Comparison of ENCODE assay signal across 22 mouse cellular contexts in the genomic region with DNA sequence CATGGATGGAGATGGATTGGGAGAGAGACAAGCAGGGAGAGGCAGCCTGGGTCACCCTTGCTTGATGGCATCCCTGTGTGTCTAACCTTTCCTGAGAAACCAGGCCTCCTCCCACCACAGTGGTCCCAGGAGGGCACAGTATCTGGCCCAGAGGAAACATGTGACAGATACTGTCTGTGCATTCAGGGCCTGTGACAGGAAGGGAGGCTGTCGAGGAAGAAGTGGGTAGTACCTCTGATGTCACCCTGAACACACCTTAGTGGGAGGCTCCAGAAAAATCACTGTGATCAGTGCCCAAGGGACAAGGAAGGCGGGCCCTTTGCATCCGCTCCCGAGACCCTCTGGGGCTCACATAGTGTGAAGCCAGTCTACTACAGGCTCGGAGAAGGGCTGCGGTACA. TPM values are rescaled to one million over a fixed set of nuclear protein-coding genes. Genes with fewer than 3 reads are reported as not detected.
DNase-seq lines count a peak whose midpoint lies in the region; ATAC-seq and TF ChIP-seq lines count a peak whose summit lies in the region.
"Had no signal": no experiment of that assay in that cellular context is flagged by ENCODE, and none has a peak within 500 bp of the region (broad histone marks: within the 10 kb centered on the region; RNA-seq: fewer than 3 reads in every experiment).

No protein-coding gene starts in this region.

- no peak for DNase-seq in neural tube, embryonic 10.5 days (ENCODE audit: extremely low spot score, low spot score)
- no peak for DNase-seq in stomach, postnatal 0 days (ENCODE audit: low spot score)
- DNase-seq in gastrocnemius, postnatal 14 days, result no peak
- DNase-seq: cerebellum, adult 18-20 months; cerebellum, postnatal 36 days; gastrocnemius, postnatal 36 days; heart, postnatal 4 days; lung, postnatal 4 days; thymus, postnatal 4 days had no signal

- peaks cover 33% of the 10 kb centered on the region for H3K27me3 ChIP-seq in forebrain, embryonic 13.5 days
- H3K27me3 ChIP-seq in forebrain, embryonic 16.5 days (replicated peaks; ENCODE audit: control insufficient read depth, insufficient read depth, low read length), result peaks cover 19% of the 10 kb centered on the region
- H3K27me3 ChIP-seq in neural tube, embryonic 13.5 days, result 0 out of 2 replicates have a peak, but pooled peaks cover 6% of the 10 kb centered on the region
- no peaks in the 10 kb centered on the region; the same call in 1 of the 2 replicates for H3K27me3 ChIP-seq in hindbrain, embryonic 16.5 days (replicated peaks; ENCODE audit: control insufficient read depth, insufficient read depth, low read length)
- H3K27me3 ChIP-seq in stomach, postnatal 0 days (ENCODE audit: control insufficient read depth, insufficient read depth, low read length), result no peaks in the 10 kb centered on the region
- H3K27me3 ChIP-seq: lung, embryonic 15.5 days had no signal

- H3K36me3 ChIP-seq in forebrain, embryonic 13.5 days (ENCODE audit: poor library complexity, severe bottlenecking), result 0 out of 2 replicates have a peak, but pooled peaks cover 3% of the 10 kb centered on the region
- no peaks in the 10 kb centered on the region for H3K36me3 ChIP-seq in forebrain, embryonic 16.5 days (ENCODE audit: control insufficient read depth, insufficient read depth)
- H3K36me3 ChIP-seq in neural tube, embryonic 13.5 days, result peaks cover 2% of the 10 kb centered on the region; the same call in 1 of the 2 replicates
- H3K36me3 ChIP-seq in hindbrain, embryonic 16.5 days (ENCODE audit: control insufficient read depth, insufficient read depth, low read length), result no peaks in the 10 kb centered on the region
- H3K36me3 ChIP-seq in stomach, postnatal 0 days (ENCODE audit: control insufficient read depth, insufficient read depth, low read length), result no peaks in the 10 kb centered on the region
- H3K36me3 ChIP-seq: embryonic facial prominence, embryonic 15.5 days; heart, embryonic 15.5 days; lung, embryonic 15.5 days had no signal

- no peak for ATAC-seq in forebrain, embryonic 13.5 days
- no peak for ATAC-seq in forebrain, embryonic 16.5 days
- no peak for ATAC-seq in neural tube, embryonic 13.5 days (ENCODE audit: low read depth)
- ATAC-seq in hindbrain, embryonic 16.5 days, result no peak
- peak; percentile 30; the same call in 1 of the 2 replicates for ATAC-seq in neutrophil, adult 5-6 weeks (ENCODE audit: extremely low read depth, insufficient number of reproducible peaks, low FRiP score, poor library complexity, severe bottlenecking)
- no peak for ATAC-seq in stomach, postnatal 0 days (ENCODE audit: low FRiP score, low TSS enrichment)
- ATAC-seq: intestine, embryonic 16.5 days had no signal

- peaks cover 68% of the 10 kb centered on the region for H3K4me1 ChIP-seq in forebrain, embryonic 13.5 days
- peaks cover 51% of the 10 kb centered on the region for H3K4me1 ChIP-seq in forebrain, embryonic 16.5 days (replicated peaks; ENCODE audit: control insufficient read depth, insufficient read depth, low read length)
- H3K4me1 ChIP-seq in neural tube, embryonic 13.5 days (replicated peaks), result peaks cover 75% of the 10 kb centered on the region
- peaks cover 47% of the 10 kb centered on the region for H3K4me1 ChIP-seq in hindbrain, embryonic 16.5 days (ENCODE audit: control insufficient read depth, insufficient read depth, low read depth, low read length)
- H3K4me1 ChIP-seq in stomach, postnatal 0 days (replicated peaks; ENCODE audit: control insufficient read depth, insufficient read depth), result 0 out of 2 replicates have a peak, but pooled peaks cover 4% of the 10 kb centered on the region

- peak overlapping the region; percentile 79 for H3K27ac ChIP-seq in forebrain, embryonic 13.5 days
- no peak overlapping the region for H3K27ac ChIP-seq in forebrain, embryonic 16.5 days (ENCODE audit: low read length)
- peak overlapping the region; percentile 89 for H3K27ac ChIP-seq in neural tube, embryonic 13.5 days (replicated peaks)
- no peak overlapping the region for H3K27ac ChIP-seq in hindbrain, embryonic 16.5 days (ENCODE audit: low read depth, low read length)
- no peak overlapping the region for H3K27ac ChIP-seq in stomach, postnatal 0 days (replicated peaks)
- H3K27ac ChIP-seq: embryonic facial prominence, embryonic 15.5 days; forebrain, embryonic 10.5 days; heart, embryonic 15.5 days; liver, embryonic 14.5 days; lung, embryonic 15.5 days had no signal

- WGBS in forebrain, embryonic 13.5 days, result 83% methylated on average over 6 of the region's 6 CpGs
- 77% methylated on average over 6 of the region's 6 CpGs for WGBS in forebrain, embryonic 16.5 days
- 69% methylated on average over 6 of the region's 6 CpGs for WGBS in neural tube, embryonic 13.5 days
- WGBS in hindbrain, embryonic 16.5 days, result 78% methylated on average over 6 of the region's 6 CpGs
- WGBS in stomach, postnatal 0 days, result 85% methylated on average over 6 of the region's 6 CpGs

- H3K4me3 ChIP-seq in forebrain, embryonic 13.5 days, result no peak overlapping the region
- no peak overlapping the region for H3K4me3 ChIP-seq in forebrain, embryonic 16.5 days (replicated peaks; ENCODE audit: low read length)
- no peak overlapping the region for H3K4me3 ChIP-seq in neural tube, embryonic 13.5 days
- H3K4me3 ChIP-seq in hindbrain, embryonic 16.5 days (ENCODE audit: low read length), result no peak overlapping the region
- no peak overlapping the region for H3K4me3 ChIP-seq in stomach, postnatal 0 days (ENCODE audit: low read depth, low read length)
- H3K4me3 ChIP-seq: embryonic facial prominence, embryonic 15.5 days; forebrain, embryonic 10.5 days; heart, embryonic 15.5 days; lung, embryonic 15.5 days had no signal

- no peak for TF ChIP-seq EP300 in stomach, postnatal 0 days (optimal IDR thresholded peaks at IDR 0.05)

- H3K9me3 ChIP-seq in forebrain, embryonic 13.5 days (replicated peaks), result no peaks in the 10 kb centered on the region
- H3K9me3 ChIP-seq in forebrain, embryonic 16.5 days (ENCODE audit: control insufficient read depth, low read length), result no peaks in the 10 kb centered on the region
- no peaks in the 10 kb centered on the region for H3K9me3 ChIP-seq in neural tube, embryonic 13.5 days
- H3K9me3 ChIP-seq in hindbrain, embryonic 16.5 days (ENCODE audit: control insufficient read depth, low read length), result no peaks in the 10 kb centered on the region
- no peaks in the 10 kb centered on the region for H3K9me3 ChIP-seq in stomach, postnatal 0 days (ENCODE audit: control insufficient read depth, low read length)
- H3K9me3 ChIP-seq: embryonic facial prominence, embryonic 15.5 days; forebrain, embryonic 10.5 days; heart, embryonic 15.5 days; lung, embryonic 15.5 days had no signal

- intact Hi-C loops in gastrocnemius, postnatal 14 days (cut with DNase I; ENCODE audit: low total_unique reads), result no loop called here

- no peak overlapping the region for H3K4me2 ChIP-seq in forebrain, embryonic 13.5 days
- no peak overlapping the region for H3K4me2 ChIP-seq in forebrain, embryonic 16.5 days (ENCODE audit: low read length)
- no peak overlapping the region for H3K4me2 ChIP-seq in neural tube, embryonic 13.5 days
- H3K4me2 ChIP-seq in hindbrain, embryonic 16.5 days (ENCODE audit: low read length), result no peak overlapping the region
- H3K4me2 ChIP-seq in stomach, postnatal 0 days (replicated peaks; ENCODE audit: low read depth), result no peak overlapping the region
- H3K4me2 ChIP-seq: embryonic facial prominence, embryonic 15.5 days; heart, embryonic 15.5 days; lung, embryonic 15.5 days had no signal

- no peak for TF ChIP-seq CTCF in stomach, postnatal 0 days (IDR thresholded peaks at IDR 0.05; ENCODE audit: low read depth)

- H3K9ac ChIP-seq in forebrain, embryonic 13.5 days, result no peak overlapping the region
- H3K9ac ChIP-seq in forebrain, embryonic 16.5 days (replicated peaks; ENCODE audit: low read depth, low read length), result no peak overlapping the region
- H3K9ac ChIP-seq in neural tube, embryonic 13.5 days, result no peak overlapping the region
- peak overlapping the region; percentile 35; the same call in 1 of the 2 replicates for H3K9ac ChIP-seq in hindbrain, embryonic 16.5 days (ENCODE audit: low read depth, low read length)
- H3K9ac ChIP-seq in stomach, postnatal 0 days (ENCODE audit: low read length), result no peak overlapping the region
- H3K9ac ChIP-seq: embryonic facial prominence, embryonic 15.5 days; heart, embryonic 15.5 days; liver, embryonic 14.5 days; lung, embryonic 15.5 days had no signal

RNA-seq across cellular contexts. Expression of a gene that starts 38.2 kb away (rescaled TPM):
- polyA plus RNA-seq in forebrain, embryonic 13.5 days (2015; fragmentation: Nextera tagmentation; extraction: Ambion mirVana), result 4.8 and 4.9 TPM in 2 replicates
- 4.3 and 4.4 TPM in 2 replicates for polyA plus RNA-seq in forebrain, embryonic 16.5 days (2015; fragmentation: Nextera tagmentation; extraction: Ambion mirVana)
- polyA plus RNA-seq in neural tube, embryonic 13.5 days (2015; fragmentation: Nextera tagmentation; extraction: Ambion mirVana), result 6.1 and 6.8 TPM in 2 replicates
- polyA plus RNA-seq in hindbrain, embryonic 16.5 days (2015; fragmentation: Nextera tagmentation; extraction: Ambion mirVana), result 4.7 and 4.9 TPM in 2 replicates
- total RNA-seq in neutrophil, adult 5-6 weeks (2017), result 0.37 and 1.5 TPM in 2 replicates
- 0.79 and 0.98 TPM in 2 replicates for polyA plus RNA-seq in stomach, postnatal 0 days (2015; fragmentation: Nextera tagmentation; extraction: Ambion mirVana)
- under 1 TPM; 0.49 to 0.96 TPM for total RNA-seq in gastrocnemius, postnatal 14 days (2021)
- total RNA-seq: CH12.LX had no signal

RNA-seq across cellular contexts. Expression of a gene that starts 52.2 kb away (rescaled TPM):
- 0.39 and 0.47 TPM in 2 replicates for polyA plus RNA-seq in forebrain, embryonic 13.5 days (2015; fragmentation: Nextera tagmentation; extraction: Ambion mirVana)
- polyA plus RNA-seq in forebrain, embryonic 16.5 days (2015; fragmentation: Nextera tagmentation; extraction: Ambion mirVana), result 0.75 and 1.2 TPM in 2 replicates
- 0.81 and 1.5 TPM in 2 replicates for polyA plus RNA-seq in neural tube, embryonic 13.5 days (2015; fragmentation: Nextera tagmentation; extraction: Ambion mirVana)
- polyA plus RNA-seq in hindbrain, embryonic 16.5 days (2015; fragmentation: Nextera tagmentation; extraction: Ambion mirVana), result 2.3 and 3.0 TPM in 2 replicates
- 0.12 and 0.25 TPM in 2 replicates for total RNA-seq in neutrophil, adult 5-6 weeks (2017)
- polyA plus RNA-seq in stomach, postnatal 0 days (2015; fragmentation: Nextera tagmentation; extraction: Ambion mirVana), result 2.1 and 2.8 TPM in 2 replicates
- 1 to 10 TPM; 1.6 to 1.8 TPM for total RNA-seq in gastrocnemius, postnatal 14 days (2021)
- total RNA-seq: CH12.LX, MEL had no signal

Comparison
In these comparisons a context has a peak if more than half of its experiments do, and no peak if none do; other contexts are left out.
1. H3K27ac ChIP-seq: peak in forebrain, embryonic 13.5 days (single experiment) and neural tube, embryonic 13.5 days (single experiment); none in forebrain, embryonic 16.5 days (single experiment), hindbrain, embryonic 16.5 days (single experiment) and stomach, postnatal 0 days (single experiment).